Mouse (Mus musculus): Measurements from ENCODE around the gene Cast. TPM values are rescaled to one million over a fixed set of nuclear protein-coding genes. Genes with fewer than 3 reads are reported as not detected.

Gene Cast
- total RNA-seq, 2 experiments from 2014 or later, result 4.6 to 5.0 TPM

- no peak for DNase-seq
These were observed 113.0 kb downstream of the Cast start for GRCm38 (mm10) chr13:74695497-74696193.

Other genes starting within 250 kb of the Cast start
- gene Erap1, start 169.2 kb downstream of the Cast start, total RNA-seq (2021), result 10 to 100 TPM; 10.4 to 12.6 TPM

Measured in layer of hippocampus, postnatal 36 days (tissue).